Mouse (Mus musculus): Measurements from ENCODE around the gene Prelid1.

Gene Prelid1

GRCm38 (mm10) chr13:55335701-55336100 lies 15.4 kb downstream of the Prelid1 start:
- DNase-seq, result no peak

DNA sequence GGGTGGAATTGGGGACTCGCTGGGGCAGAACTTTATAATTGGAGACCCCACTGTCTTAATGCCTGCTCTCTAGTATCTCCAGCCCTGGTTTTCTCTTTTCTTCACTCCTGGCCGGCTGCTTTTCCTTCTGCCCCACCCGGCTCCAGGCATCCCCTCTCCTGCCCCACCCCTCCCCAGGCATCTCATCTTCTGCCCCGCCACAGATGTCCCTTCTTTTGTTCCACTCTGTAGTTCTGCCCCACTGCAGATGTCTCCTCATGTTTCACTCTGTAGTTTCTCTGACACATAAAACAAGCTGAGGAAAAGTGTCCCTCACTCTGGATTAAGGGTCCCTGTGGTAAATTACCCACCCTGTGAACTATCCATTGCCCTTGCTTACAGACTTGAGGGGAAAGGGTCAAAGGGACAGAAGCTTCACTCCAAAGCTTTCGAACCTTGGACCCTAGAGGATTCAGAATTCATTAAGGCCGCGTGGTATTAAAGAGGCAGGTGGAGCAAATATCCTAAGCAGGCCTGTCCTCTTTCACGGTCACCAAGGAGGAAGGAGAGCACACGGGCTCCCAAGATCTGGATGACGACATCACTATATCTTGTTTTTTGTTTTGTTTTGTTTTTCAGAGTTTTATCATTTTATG lies 17.2 kb downstream of the Prelid1 start:
- no peak for DNase-seq

DNA sequence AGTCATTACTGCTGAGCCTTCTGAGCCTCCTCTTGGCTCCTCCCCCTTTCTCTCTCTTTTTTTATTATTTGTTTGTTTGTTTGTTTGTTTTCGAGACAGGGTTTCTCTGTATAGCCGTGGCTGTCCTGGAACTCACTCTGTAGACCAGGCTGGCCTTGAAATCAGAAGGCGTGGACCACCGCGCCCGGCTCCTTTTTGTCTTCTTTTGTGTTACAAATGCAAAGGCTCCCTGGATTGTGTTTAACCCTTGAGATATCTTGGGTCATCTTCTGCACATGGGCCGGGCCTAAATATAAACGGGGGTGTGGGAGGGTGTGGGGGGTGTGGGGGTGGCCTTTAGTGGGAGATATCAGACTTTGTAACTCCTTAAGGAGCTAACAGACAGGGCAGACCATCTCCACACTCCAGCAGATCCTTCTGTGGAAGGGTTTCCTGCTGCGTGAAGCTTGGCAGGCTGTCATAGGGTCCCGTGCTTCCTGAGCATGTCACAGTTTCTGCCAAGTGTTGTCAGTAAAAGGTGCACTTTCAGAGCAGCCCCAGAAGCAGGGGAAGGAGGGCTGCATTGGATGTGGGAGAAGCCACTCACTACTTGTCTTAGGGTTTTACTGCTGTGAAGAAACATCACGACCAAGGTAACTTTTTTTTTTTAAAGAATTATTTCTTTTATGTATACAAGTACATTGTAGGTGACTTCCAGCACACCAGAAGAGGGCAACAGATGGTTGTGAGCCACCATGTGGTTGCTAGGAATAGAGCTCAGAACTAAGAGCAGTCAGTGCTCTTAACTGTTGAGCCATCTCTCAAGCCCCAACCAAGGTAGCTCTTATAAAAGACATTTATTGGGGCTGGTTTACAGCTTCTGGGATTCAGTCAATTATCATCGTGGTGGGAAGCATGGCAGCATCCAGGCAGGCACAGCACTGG lies 18.1 kb downstream of the Prelid1 start:
- DNase-seq, result no peak

DNA sequence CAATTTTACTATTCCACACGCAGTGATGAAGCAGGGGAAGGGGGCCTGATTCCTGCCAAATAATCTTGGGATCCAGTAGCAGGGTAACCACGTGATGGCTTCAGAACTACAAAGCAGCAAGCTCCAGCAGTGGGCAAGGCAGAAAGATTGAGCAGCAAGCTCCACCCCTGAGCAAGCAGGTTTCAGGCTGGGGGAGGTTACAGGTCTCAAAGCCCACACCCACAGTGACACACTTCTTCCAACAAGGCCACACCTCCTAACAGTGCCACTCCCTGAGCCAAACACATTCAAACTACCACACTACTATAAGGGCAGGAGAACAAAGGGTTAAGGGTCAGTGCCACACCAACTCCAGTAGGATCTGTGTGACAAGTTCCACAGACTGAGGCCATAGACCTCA lies 19.0 kb downstream of the Prelid1 start:
- no peak for DNase-seq

GRCm38 (mm10) chr13:55342469-55342868 lies 22.2 kb downstream of the Prelid1 start:
- DNase-seq, result no peak

- no peak for DNase-seq
Observed at GRCm38 (mm10) chr13:55344286-55344685, 24.0 kb downstream of the Prelid1 start.

- DNase-seq, result no peak
Observed at GRCm38 (mm10) chr13:55346745-55347144, 26.4 kb downstream of the Prelid1 start.

- no peak for DNase-seq
Observed at GRCm38 (mm10) chr13:55361145-55361544, 40.8 kb downstream of the Prelid1 start.

- no peak for DNase-seq
Observed at GRCm38 (mm10) chr13:55361974-55362452, 41.7 kb downstream of the Prelid1 start.

DNA sequence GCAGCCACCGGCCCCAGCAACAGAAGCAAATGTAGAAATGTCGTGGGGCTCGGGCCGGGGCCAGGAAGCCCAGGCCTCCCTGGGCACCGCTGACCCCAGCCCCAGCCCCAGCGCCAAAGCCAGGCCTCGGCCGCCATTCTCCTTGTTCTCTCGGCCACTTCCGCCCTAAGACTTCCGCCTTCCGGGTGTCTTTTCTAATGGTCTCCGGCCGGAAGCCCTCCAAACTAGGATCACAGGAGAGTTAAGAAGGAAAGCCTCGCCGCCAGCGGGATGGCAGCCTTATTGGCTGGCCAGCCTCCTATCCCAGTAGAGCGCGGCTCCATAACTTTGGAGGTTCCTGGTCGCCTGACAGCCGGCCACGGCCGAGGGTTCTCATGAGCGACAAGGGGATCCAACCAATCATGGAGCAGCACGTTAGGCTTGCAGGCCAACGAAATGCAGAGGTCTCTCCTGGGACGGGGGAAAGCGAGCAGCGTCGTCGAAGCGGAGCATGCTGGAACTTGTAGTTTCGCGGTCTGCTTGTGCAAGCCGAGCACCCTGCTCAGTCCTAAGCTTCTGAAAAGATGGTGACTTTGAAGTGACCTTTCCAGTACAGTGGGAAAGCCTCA lies 42.3 kb downstream of the Prelid1 start, which contains the start of gene Lman2:
Lman2 (minus strand) TSS at position 331 of the 608 bp plus-strand sequence.
- DNase-seq, result peak; percentile 96 to 99

GRCm38 (mm10) chr13:55368401-55368800 lies 48.1 kb downstream of the Prelid1 start:
- DNase-seq, result no peak

DNA sequence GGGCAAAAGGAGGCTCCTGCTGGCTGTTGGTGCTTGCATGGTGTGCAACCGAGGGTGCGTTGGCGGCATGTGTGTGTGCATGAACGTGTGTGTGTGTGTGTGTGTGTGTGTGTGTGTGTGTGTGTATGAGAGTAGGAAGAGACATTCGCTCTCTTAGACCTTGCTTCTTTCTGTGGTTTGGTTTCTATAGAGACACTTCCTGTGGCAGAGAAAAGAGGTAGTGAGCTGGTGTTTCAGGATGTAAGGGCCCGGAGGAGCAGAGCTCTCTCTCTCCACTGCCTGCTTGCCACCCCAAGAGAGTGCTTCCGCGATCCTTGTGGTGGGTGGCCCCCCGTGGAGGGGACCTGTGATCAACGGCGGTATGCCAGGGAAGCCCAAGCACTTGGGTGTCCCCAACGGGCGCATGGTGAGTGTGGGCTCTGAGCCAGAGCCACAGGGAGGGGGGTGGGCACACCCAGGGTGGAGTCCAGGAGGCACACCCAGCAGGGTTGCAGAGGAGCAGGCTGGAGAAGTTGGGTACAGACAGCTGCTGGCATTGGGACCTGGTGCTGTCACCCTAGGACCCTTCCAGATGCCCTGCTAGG lies 49.3 kb downstream of the Prelid1 start, which contains the start of gene Rgs14:
Rgs14 (plus strand) TSS at position 202 of the 584 bp plus-strand sequence.
- DNase-seq, result peak; percentile 53 to 61

GRCm38 (mm10) chr13:55370234-55370633 lies 49.9 kb downstream of the Prelid1 start:
- peak; percentile 23 to 37 for DNase-seq

GRCm38 (mm10) chr13:55371007-55371681 lies 50.8 kb downstream of the Prelid1 start:
- DNase-seq, result no peak

DNA sequence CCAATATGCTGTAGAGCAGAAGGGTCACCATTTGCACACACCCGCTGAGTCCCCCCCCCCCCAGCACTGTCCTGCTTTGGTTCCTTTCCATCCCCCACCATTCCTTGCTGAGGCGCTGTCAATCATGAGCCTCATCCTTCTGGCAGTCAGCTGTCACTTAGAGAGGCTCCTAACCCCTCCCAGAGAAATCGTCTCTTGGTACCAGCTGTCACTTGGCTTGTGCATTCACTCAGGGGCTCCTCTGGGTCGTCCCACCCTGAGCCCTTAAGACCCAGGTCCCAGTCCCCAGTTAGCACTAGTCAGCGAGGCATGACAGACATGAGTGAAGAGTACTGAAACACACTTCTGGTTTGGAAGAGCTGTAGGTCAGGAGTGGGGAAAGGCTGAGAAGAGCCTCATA lies 51.4 kb downstream of the Prelid1 start:
- DNase-seq, result no peak

DNA sequence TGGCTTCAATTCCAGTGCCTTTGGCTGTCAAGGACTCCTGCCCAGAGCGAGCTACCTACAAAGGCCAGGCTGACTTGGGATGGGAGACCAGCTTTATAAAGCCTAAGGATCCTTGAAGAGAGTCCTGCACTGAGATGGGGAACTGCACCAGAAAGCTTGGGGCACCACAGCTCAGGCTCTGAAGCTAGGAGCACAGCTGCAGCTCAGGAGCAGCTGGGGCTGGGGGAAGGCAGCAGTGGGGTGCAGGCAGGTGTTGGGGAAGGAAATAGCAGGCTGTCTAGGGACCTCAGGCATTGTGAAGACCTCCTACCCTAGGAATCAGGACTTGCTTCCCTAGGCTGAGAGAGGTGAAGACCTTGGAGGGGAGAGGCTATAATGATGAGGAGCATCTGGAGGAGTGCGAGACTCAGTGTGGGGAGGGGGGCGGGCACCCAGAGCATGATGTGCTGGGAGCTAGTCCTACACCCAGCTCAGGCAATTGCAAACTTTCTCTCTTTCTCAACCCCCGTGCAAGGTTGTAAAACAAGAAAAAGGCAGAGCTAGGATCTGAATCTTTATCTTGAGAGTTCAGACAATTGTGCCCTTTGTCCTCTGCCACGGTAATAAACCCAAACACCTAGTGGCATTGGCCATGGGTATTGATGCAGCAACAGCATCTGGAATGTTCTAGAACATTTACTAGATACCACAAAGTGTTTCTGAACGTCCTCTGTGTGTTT lies 54.1 kb downstream of the Prelid1 start:
- DNase-seq, result no peak

Measured in lung, postnatal 4 days (tissue).